Mouse (Mus musculus): ENCODE data around the gene Myl9. TPM values are rescaled to one million over a fixed set of nuclear protein-coding genes. Genes with fewer than 3 reads are reported as not detected.
A peak's percentile ranks its signal among the peaks of the same experiment; 100 is the strongest.

Gene Myl9
- polyA plus RNA-seq (2015; fragmentation: Nextera tagmentation; extraction: Ambion mirVana): 201 and 204 TPM in 2 replicates

DNA sequence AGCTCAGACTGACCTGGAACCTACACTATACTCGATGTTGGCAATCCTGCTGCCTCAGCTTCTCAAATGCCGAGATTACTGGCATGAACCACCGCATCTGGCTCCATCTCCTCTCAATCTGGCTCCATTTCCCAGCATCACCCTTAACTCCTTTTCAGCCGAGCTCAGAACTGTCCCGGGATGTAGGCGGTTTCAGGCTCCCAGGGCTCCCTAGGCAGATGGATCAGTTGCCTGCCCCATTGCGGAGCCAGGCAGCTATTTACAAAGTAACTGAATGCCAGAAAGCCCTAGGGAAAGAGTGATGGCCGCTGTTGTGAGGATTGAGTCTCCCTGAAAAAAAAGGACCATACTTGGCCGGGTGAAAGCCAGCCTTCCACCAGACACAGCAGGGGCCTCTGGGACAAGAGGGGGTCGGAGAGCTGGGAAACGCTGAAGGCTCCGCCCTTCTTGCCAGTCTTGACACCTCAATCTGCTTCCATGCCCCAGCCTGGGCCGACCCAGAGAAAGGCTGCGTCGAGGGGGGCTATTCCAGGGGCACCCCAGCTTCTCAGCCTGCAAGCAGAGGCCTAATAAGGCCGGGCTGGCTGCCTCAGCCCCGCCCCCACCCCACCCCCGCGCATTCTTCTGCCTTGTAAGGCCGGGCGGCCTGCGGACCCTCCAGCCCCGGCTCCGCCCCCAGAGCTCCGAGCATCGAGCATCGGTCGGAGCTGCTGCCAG, at the start of gene Myl9:
Gene Myl9 (plus strand): TSS at position 683 of the 717 bp plus-strand sequence.
- WGBS: 2% methylated on average over 26 of the region's 28 CpGs
- Histone ChIP-seq H3K27ac (peak within 1 kb of the TSS; percentile 88), H3K4me3 (peak within 1 kb of the TSS; percentile 48), H3K36me3 (no peaks in the 10 kb centered on the region), H3K27me3 (no peaks in the 10 kb centered on the region), H3K9ac (peak within 1 kb of the TSS; percentile 72), H3K4me1 (peaks cover 32% of the 10 kb centered on the region), H3K9me3 (no peaks in the 10 kb centered on the region), H3K4me2 (replicated peaks) (peak within 1 kb of the TSS; percentile 75)
- ATAC-seq (ENCODE audit: low FRiP score, low read depth): peak; percentile 87

DNA sequence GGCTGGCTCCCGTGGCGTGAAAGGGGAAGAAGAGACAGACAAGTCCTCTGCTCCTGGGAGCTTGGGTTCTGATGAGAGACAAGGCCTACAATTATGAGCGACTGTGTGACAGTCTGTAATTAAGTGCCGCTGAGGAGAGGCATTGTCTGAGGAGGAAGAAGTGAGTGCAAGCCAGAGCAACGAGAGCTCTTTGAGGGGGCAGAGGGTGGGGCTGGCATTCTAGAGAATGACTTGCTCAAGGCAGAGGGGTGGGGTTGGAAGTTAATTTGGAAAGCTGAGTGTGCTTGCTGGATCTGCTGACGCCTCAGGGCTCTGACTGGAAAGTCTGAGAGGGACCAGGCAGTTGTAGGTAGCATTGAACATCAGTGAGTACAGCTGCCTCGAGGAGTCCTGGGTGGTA, 48.9 kb upstream of the Myl9 start:
- peak overlapping the region; percentile 3; the same call in 1 of the 2 replicates for H3K9ac ChIP-seq
- peak overlapping the region; percentile 39 for H3K27ac ChIP-seq
- H3K36me3 ChIP-seq: peaks cover 7% of the 10 kb centered on the region; the same call in 1 of the 2 replicates
- no peaks in the 10 kb centered on the region for H3K27me3 ChIP-seq
- 34% methylated on average over 7 of the region's 7 CpGs for WGBS
- ATAC-seq (ENCODE audit: low FRiP score, low read depth): no peak
- no peaks in the 10 kb centered on the region for H3K9me3 ChIP-seq
- H3K4me2 ChIP-seq (replicated peaks): peak overlapping the region; percentile 10
- H3K4me1 ChIP-seq: peaks cover 68% of the 10 kb centered on the region
- H3K4me3 ChIP-seq: no peak overlapping the region

DNA sequence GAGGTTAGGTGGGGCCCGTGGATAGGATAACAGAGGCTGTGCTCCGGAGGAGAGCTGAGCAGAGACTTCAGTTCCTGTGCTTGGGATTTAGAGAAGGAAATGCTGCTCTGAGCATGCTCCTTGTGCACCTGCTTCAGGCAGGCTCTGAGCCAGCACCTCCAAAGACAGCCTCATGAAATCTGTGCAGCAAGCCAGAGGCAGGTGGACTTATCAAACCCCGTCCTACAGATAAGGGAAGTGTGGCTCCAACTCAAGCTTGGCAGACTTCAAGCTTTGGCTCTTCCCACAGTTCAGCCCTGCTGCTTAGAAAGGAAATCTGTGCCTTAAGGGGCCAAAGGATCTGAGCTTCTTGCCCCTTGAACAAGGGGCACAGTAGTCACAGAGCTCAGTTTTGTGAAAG, 48.3 kb upstream of the Myl9 start:
- ATAC-seq (ENCODE audit: low FRiP score, low read depth): no peak
- Histone ChIP-seq H3K9ac (no peak overlapping the region), H3K4me3 (no peak overlapping the region), H3K36me3 (peaks cover 7% of the 10 kb centered on the region; the same call in 1 of the 2 replicates), H3K4me2 (replicated peaks) (peak overlapping the region; percentile 10), H3K27me3 (no peaks in the 10 kb centered on the region), H3K9me3 (no peaks in the 10 kb centered on the region), H3K27ac (peak overlapping the region; percentile 15; the same call in 1 of the 2 replicates), H3K4me1 (peaks cover 70% of the 10 kb centered on the region)
- WGBS: 55% methylated on average over 3 of the region's 3 CpGs

DNA sequence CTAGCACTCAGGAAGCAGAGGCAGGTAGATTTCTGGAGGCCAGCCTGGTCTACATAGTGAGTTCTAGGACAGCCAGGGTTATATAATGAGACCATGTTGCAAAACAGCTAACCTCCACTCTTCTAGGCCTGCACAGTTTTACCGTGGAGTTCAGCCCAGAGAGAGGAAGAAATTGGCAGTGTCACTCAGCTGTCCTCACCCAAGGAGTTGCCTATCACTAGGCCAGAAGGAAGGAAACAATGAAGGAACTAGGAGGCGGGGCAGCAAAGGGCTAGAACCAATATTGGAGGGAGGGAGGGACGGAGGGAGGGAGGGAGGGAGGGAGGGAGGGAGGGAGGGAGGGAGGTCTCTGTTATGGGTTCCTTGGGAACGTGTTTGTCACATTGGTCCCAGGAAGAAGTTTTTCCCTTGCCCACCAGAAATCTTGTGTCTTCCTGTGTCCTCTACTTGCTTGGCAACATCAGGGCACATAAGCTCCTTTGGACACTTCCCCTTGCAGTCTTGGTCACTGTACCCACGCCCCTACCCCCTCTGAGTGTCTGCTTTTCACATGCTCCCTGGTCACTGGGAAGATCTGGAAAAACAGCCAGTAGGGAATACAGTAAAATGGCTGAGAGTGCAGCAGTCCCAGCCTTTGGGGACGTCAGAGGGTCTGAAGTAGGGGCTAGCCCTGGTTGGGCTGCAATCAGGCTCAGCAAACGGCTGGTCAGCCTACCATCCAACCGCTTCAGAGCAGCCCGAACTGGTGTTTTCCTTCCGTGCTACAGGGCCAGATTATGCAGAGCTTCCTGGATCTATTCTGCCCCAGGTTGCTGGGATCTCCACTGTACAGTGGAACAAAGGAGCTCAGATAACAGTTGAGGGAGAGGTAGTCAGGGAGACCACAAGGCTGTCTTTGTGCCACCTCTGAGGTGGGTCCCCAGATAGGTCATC, 45.4 kb upstream of the Myl9 start:
- H3K9ac ChIP-seq: 0 out of 2 replicates have a peak overlapping the region, but pooled peaks have one; percentile 19
- H3K9me3 ChIP-seq: no peaks in the 10 kb centered on the region
- no peak for ATAC-seq (ENCODE audit: low FRiP score, low read depth)
- H3K4me1 ChIP-seq: peaks cover 71% of the 10 kb centered on the region
- 62% methylated on average over 8 of the region's 10 CpGs for WGBS
- H3K4me3 ChIP-seq: no peak overlapping the region
- no peaks in the 10 kb centered on the region for H3K27me3 ChIP-seq
- peaks cover 7% of the 10 kb centered on the region for H3K36me3 ChIP-seq
- no peak overlapping the region for H3K27ac ChIP-seq
- no peak overlapping the region; the same call in 1 of the 2 replicates for H3K4me2 ChIP-seq (replicated peaks)

DNA sequence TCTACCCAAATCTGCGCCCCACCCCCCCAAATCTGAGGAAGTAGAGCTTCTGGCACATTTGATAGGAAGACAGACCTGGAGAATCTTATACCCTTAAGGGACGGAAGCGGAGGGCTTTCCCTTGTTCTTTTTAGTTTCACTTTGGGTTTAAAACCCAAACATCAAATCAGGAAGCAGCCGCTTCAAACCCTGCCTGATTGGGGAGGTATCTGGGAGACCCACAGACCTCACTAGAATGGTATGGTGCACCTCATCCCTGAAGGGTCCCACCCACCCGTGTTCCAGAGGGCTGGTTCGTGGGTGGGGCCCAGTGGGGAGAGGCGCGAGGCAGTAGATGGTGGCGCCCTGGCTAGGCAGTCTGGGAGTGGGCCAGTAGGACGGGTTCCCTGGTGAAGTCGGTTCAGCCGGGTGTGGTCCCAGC, 44.7 kb upstream of the Myl9 start:
- ATAC-seq (ENCODE audit: low FRiP score, low read depth): no peak
- no peak overlapping the region for H3K4me3 ChIP-seq

DNA sequence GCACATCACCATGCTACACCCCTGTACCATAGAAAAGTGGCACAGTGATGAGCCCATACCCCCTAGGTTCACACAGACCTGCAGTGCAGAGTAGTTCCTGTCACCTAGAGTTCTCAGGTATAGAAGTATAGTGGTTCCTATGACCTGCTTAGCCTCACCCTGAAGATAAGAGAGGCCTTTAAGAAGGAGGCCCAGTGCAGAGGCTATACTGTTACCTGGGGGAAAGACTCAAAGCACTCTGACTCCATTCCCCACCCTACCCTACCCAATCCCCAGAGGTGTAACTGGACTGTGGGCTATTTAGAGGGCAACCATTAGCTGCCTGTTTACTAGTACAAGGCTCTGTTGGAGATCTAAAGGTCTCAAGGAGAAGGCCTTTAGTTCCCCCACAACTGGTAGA, 43.6 kb upstream of the Myl9 start:
- Histone ChIP-seq H3K36me3 (peaks cover 12% of the 10 kb centered on the region), H3K4me3 (no peak overlapping the region), H3K4me1 (peaks cover 71% of the 10 kb centered on the region), H3K9me3 (no peaks in the 10 kb centered on the region), H3K4me2 (replicated peaks) (no peak overlapping the region), H3K9ac (no peak overlapping the region), H3K27me3 (no peaks in the 10 kb centered on the region), H3K27ac (no peak overlapping the region)
- no peak for ATAC-seq (ENCODE audit: low FRiP score, low read depth)

More for the DNA sequence above, 44.7 kb upstream of the Myl9 start:
- no peak overlapping the region; the same call in 1 of the 2 replicates for H3K4me2 ChIP-seq (replicated peaks)
- peaks cover 7% of the 10 kb centered on the region for H3K36me3 ChIP-seq
- no peak overlapping the region for H3K27ac ChIP-seq
- 89% methylated on average over 12 of the region's 12 CpGs for WGBS
- H3K4me1 ChIP-seq: peaks cover 71% of the 10 kb centered on the region
- no peaks in the 10 kb centered on the region for H3K9me3 ChIP-seq
- H3K9ac ChIP-seq: no peak overlapping the region
- no peaks in the 10 kb centered on the region for H3K27me3 ChIP-seq

DNA sequence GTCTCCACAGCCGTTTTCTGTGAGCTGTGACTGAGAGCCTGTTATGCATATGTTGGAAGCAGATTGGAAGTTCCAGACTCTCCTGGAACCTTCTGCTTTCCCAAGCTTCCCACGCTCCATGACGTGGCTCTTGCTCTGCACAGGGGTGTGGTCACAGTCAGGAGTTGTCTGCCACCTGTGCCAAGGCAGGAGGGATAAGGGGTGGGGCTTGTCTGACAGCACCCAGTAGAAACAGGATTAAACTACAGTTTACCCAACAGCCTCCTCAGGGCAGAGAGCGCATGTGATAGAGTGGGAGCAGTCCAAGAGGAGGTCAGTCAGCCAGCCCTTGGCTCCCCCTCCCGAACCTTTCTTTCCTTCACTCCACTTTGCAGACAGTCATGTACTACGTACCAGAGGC, 43.1 kb upstream of the Myl9 start:
- ATAC-seq (ENCODE audit: low FRiP score, low read depth): no peak
- Histone ChIP-seq H3K4me3 (no peak overlapping the region), H3K9me3 (no peaks in the 10 kb centered on the region), H3K36me3 (peaks cover 12% of the 10 kb centered on the region), H3K9ac (no peak overlapping the region), H3K4me1 (peaks cover 70% of the 10 kb centered on the region), H3K27ac (no peak overlapping the region), H3K4me2 (replicated peaks) (no peak overlapping the region), H3K27me3 (no peaks in the 10 kb centered on the region)
- WGBS: 66% methylated on average over 6 of the region's 6 CpGs

DNA sequence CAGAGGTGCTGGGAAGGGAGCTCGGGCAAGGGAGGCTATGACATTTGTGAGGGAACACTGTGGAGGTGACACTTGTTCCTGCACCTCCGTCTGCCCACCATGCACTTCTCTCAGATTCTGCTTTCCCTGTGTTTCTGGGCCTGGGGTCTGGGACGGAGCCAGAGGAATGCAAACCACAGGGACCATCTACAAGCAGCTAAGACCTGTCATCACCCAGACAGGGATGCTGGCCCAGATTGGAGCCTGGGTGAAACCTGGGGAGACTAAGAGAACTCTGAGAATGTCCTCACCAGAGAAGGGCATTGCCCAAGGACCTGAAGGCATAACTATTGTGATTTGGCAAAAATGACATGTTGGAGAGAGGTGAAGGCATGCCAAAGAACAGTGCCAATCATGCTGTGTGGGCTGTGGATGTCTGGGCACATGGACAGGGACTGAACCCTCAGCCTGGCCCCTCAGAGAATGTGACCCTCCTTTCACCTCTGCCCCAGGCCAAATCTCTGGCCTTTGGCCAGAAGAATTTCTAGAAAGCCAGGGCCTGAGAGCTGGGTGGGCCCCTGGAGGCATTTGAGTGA, 39.4 kb upstream of the Myl9 start:
- Histone ChIP-seq H3K9me3 (no peaks in the 10 kb centered on the region), H3K36me3 (peaks cover 13% of the 10 kb centered on the region), H3K27ac (no peak overlapping the region), H3K27me3 (no peaks in the 10 kb centered on the region), H3K9ac (0 out of 2 replicates have a peak overlapping the region, but pooled peaks have one; percentile 4), H3K4me3 (no peak overlapping the region), H3K4me1 (peaks cover 53% of the 10 kb centered on the region), H3K4me2 (replicated peaks) (no peak overlapping the region)
- 73% methylated on average over 3 of the region's 3 CpGs for WGBS
- ATAC-seq (ENCODE audit: low FRiP score, low read depth): no peak

DNA sequence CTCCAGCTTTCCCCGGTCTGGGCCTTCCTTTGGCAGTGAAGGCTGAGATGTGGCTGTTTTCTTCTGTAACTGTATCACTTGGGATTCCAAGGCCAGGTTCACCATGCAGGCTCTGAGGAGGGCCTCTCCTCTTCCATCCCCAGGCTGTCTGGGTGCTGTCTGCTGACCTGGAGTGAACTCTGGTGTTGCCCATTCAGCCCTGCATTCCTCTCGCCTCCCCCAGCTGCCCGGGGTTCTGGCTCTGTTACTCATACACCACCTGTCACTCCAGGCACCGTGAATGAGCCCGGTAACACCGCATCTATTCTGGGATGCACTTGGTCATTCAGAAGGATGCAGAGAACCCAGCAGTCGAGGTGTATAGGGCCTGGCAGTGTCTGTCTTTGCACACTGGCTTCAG, 38.4 kb upstream of the Myl9 start:
- Histone ChIP-seq H3K4me2 (replicated peaks) (no peak overlapping the region), H3K36me3 (peaks cover 13% of the 10 kb centered on the region), H3K4me1 (peaks cover 62% of the 10 kb centered on the region), H3K27me3 (no peaks in the 10 kb centered on the region), H3K9ac (no peak overlapping the region), H3K27ac (peak overlapping the region; percentile 15; the same call in 1 of the 2 replicates), H3K4me3 (no peak overlapping the region), H3K9me3 (no peaks in the 10 kb centered on the region)
- 0 out of 2 replicates have a peak, but pooled peaks have one; percentile 10 for ATAC-seq (ENCODE audit: low FRiP score, low read depth)
- 53% methylated on average over 7 of the region's 7 CpGs for WGBS

DNA sequence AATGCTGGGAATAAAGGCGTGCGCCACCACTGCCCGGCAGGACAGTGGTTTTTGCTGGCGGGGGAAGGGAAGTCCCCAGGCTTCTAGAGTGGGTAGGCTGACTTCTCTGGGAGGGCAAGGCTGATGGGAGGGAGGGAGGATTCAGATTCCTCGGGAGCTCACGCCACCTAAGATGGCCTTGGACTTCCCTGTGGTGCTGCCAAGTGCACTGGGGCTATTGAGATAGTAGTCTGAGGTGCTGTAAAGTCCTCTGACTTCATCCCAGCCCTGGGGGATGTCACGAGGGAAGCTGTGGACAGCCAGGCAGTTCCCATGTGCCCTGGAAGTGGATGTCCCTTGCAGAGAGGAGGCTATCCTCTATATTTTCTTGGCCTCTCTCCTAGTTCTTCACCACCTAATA, 37.2 kb upstream of the Myl9 start:
- Histone ChIP-seq H3K36me3 (peaks cover 13% of the 10 kb centered on the region; the same call in 1 of the 2 replicates), H3K4me3 (no peak overlapping the region), H3K4me2 (replicated peaks) (no peak overlapping the region), H3K27me3 (no peaks in the 10 kb centered on the region), H3K9me3 (no peaks in the 10 kb centered on the region), H3K4me1 (peaks cover 61% of the 10 kb centered on the region), H3K9ac (no peak overlapping the region), H3K27ac (no peak overlapping the region)
- ATAC-seq (ENCODE audit: low FRiP score, low read depth): no peak
- WGBS: 75% methylated on average over 7 of the region's 7 CpGs

DNA sequence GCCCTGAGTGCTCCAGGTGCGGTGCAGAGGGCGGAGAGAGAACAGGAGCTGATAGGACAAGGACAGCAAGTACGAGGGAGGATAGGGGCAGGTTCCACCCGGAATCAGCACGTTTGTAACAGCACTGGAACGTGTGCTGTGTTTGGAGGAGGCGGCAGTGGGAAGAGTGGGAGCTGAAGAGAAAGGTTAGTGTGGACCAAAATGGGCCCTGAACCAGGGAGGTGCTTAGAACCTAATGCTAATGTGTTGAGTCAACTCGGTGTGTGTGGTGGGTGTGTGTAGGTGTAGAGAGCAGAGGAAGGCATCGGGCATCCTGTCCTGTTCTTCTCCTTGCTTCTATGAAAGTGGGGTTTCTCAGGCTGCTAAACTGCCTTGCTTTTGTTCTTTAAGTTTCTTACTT, 34.0 kb upstream of the Myl9 start:
- no peak overlapping the region for H3K4me3 ChIP-seq
- H3K9ac ChIP-seq: no peak overlapping the region
- no peaks in the 10 kb centered on the region for H3K27me3 ChIP-seq
- H3K36me3 ChIP-seq: peaks cover 28% of the 10 kb centered on the region
- H3K9me3 ChIP-seq: no peaks in the 10 kb centered on the region
- no peak for ATAC-seq (ENCODE audit: low FRiP score, low read depth)
- WGBS: 78% methylated on average over 9 of the region's 9 CpGs
- no peak overlapping the region for H3K27ac ChIP-seq
- no peak overlapping the region for H3K4me2 ChIP-seq (replicated peaks)
- peaks cover 38% of the 10 kb centered on the region for H3K4me1 ChIP-seq

DNA sequence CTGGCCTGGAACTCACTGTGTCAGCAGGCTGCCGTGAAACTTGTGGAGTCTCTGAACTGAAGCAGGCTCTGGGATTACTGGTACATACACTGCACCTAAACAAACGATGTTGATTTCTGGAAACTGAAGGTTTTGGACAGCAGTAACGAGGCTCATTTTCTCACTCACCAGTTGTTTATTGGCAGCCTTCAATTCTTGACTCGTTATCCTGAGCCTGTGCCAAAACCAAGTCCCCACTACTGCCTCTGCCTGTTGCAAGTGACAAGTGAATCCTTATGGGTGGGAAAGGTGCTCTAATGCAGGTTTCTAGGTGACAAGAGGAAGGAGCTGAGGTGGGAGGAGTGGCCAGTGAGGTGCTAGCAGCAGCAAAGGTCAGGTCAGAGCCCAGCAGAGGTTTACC, 33.2 kb upstream of the Myl9 start:
- WGBS: 22% methylated on average over 4 of the region's 4 CpGs
- H3K9ac ChIP-seq: no peak overlapping the region; the same call in 1 of the 2 replicates
- H3K36me3 ChIP-seq: peaks cover 36% of the 10 kb centered on the region

More for the DNA sequence above, 33.2 kb upstream of the Myl9 start:
- ATAC-seq (ENCODE audit: low FRiP score, low read depth): no peak
- no peak overlapping the region for H3K4me3 ChIP-seq
- H3K9me3 ChIP-seq: no peaks in the 10 kb centered on the region
- H3K4me2 ChIP-seq (replicated peaks): no peak overlapping the region
- H3K27me3 ChIP-seq: no peaks in the 10 kb centered on the region
- peaks cover 31% of the 10 kb centered on the region for H3K4me1 ChIP-seq
- no peak overlapping the region for H3K27ac ChIP-seq

Measured in limb, embryonic 13.5 days (tissue).